Mouse (Mus musculus): ENCODE results near the gene Gpr31b. TPM values are rescaled to one million over a fixed set of nuclear protein-coding genes. Genes with fewer than 3 reads are reported as not detected.
"Not testable (repeated sequence)": the region's sequence is repeated elsewhere in the genome, so short reads cannot be mapped to it uniquely, and the experiment has no call there.

The Gpr31b gene
- polyA plus RNA-seq, 1 experiment, result 0.16 TPM

GRCm38 (mm10) chr17:13013316-13013715 is 38.8 kb downstream of the Gpr31b start:
- DNase-seq, result no peak
- Histone ChIP-seq H3K4me3 (ENCODE audit: control insufficient read depth, insufficient read depth, low read length) (no peak overlapping the region), H3K27me3 (ENCODE audit: control insufficient read depth, insufficient read depth, low read length) (no peaks in the 10 kb centered on the region), H3K4me1 (replicated peaks; ENCODE audit: control insufficient read depth, insufficient read depth, low read length) (peaks cover 4% of the 10 kb centered on the region), H3K36me3 (ENCODE audit: control insufficient read depth, insufficient read depth, low read length) (peaks cover 21% of the 10 kb centered on the region), H3K27ac (ENCODE audit: control insufficient read depth, insufficient read depth, low read length) (no peak overlapping the region)
- no peak for TF ChIP-seq CTCF (IDR thresholded peaks at IDR 0.05; ENCODE audit: borderline replicate concordance, control insufficient read depth, extremely low read depth, insufficient read depth, low read length, poor library complexity)
- no peak for TF ChIP-seq POLR2A (IDR thresholded peaks at IDR 0.05; ENCODE audit: control insufficient read depth, extremely low read depth, insufficient read depth, low read length, poor library complexity)
- WGBS, result 89% methylated on average over 3 of the region's 3 CpGs

- peak; percentile 39 for DNase-seq
- WGBS, result 17% methylated on average over 3 of the region's 3 CpGs
Measured at GRCm38 (mm10) chr17:13009887-13010286, 42.2 kb downstream of the Gpr31b start.

GRCm38 (mm10) chr17:13008528-13008927 is 43.6 kb downstream of the Gpr31b start:
- no peak for DNase-seq
- no peak overlapping the region for H3K27ac ChIP-seq (ENCODE audit: control insufficient read depth, insufficient read depth, low read length)
- H3K36me3 ChIP-seq (ENCODE audit: control insufficient read depth, insufficient read depth, low read length), result 0 out of 2 replicates have a peak, but pooled peaks cover 6% of the 10 kb centered on the region
- H3K4me3 ChIP-seq (ENCODE audit: control insufficient read depth, insufficient read depth, low read length), result peak overlapping the region; percentile 70
- TF ChIP-seq POLR2A (IDR thresholded peaks at IDR 0.05; ENCODE audit: control insufficient read depth, extremely low read depth, insufficient read depth, low read length, poor library complexity) (no peak), CTCF (IDR thresholded peaks at IDR 0.05; ENCODE audit: borderline replicate concordance, control insufficient read depth, extremely low read depth, insufficient read depth, low read length, poor library complexity) (no peak)
- WGBS, result 2% methylated on average over 10 of the region's 10 CpGs
- H3K27me3 ChIP-seq (ENCODE audit: control insufficient read depth, insufficient read depth, low read length), result no peaks in the 10 kb centered on the region
- H3K4me1 ChIP-seq (replicated peaks; ENCODE audit: control insufficient read depth, insufficient read depth, low read length), result peaks cover 7% of the 10 kb centered on the region

More at GRCm38 (mm10) chr17:13009887-13010286, 42.2 kb downstream of the Gpr31b start:
- no peak overlapping the region for H3K27ac ChIP-seq (ENCODE audit: control insufficient read depth, insufficient read depth, low read length)
- H3K4me1 ChIP-seq (replicated peaks; ENCODE audit: control insufficient read depth, insufficient read depth, low read length), result peaks cover 7% of the 10 kb centered on the region
- H3K27me3 ChIP-seq (ENCODE audit: control insufficient read depth, insufficient read depth, low read length), result no peaks in the 10 kb centered on the region
- TF ChIP-seq POLR2A (IDR thresholded peaks at IDR 0.05; ENCODE audit: control insufficient read depth, extremely low read depth, insufficient read depth, low read length, poor library complexity) (no peak), CTCF (IDR thresholded peaks at IDR 0.05; ENCODE audit: borderline replicate concordance, control insufficient read depth, extremely low read depth, insufficient read depth, low read length, poor library complexity) (no peak)
- H3K36me3 ChIP-seq (ENCODE audit: control insufficient read depth, insufficient read depth, low read length), result peaks cover 17% of the 10 kb centered on the region
- H3K4me3 ChIP-seq (ENCODE audit: control insufficient read depth, insufficient read depth, low read length), result no peak overlapping the region

- H3K4me3 ChIP-seq (ENCODE audit: control insufficient read depth, insufficient read depth, low read length), result peak overlapping the region; percentile 70
- TF ChIP-seq POLR2A (IDR thresholded peaks at IDR 0.05; ENCODE audit: control insufficient read depth, extremely low read depth, insufficient read depth, low read length, poor library complexity) (0 out of 2 replicates have a peak, but pooled peaks have one; percentile 28), CTCF (IDR thresholded peaks at IDR 0.05; ENCODE audit: borderline replicate concordance, control insufficient read depth, extremely low read depth, insufficient read depth, low read length, poor library complexity) (0 out of 2 replicates have a peak, but pooled peaks have one; percentile 21)
- H3K27me3 ChIP-seq (ENCODE audit: control insufficient read depth, insufficient read depth, low read length), result no peaks in the 10 kb centered on the region
- H3K36me3 ChIP-seq (ENCODE audit: control insufficient read depth, insufficient read depth, low read length), result 0 out of 2 replicates have a peak, but pooled peaks cover 3% of the 10 kb centered on the region
- H3K4me1 ChIP-seq (replicated peaks; ENCODE audit: control insufficient read depth, insufficient read depth, low read length), result peaks cover 7% of the 10 kb centered on the region
- H3K27ac ChIP-seq (ENCODE audit: control insufficient read depth, insufficient read depth, low read length), result no peak overlapping the region
- peak; percentile 98 for DNase-seq
- WGBS, result under 1% methylated on average over 76 of the region's 76 CpGs
Measured at GRCm38 (mm10) chr17:13007730-13008425, 44.2 kb downstream of the Gpr31b start.

- H3K4me3 ChIP-seq (ENCODE audit: control insufficient read depth, insufficient read depth, low read length), result no peak overlapping the region
- WGBS, result 86% methylated on average over 5 of the region's 5 CpGs
- H3K27ac ChIP-seq (ENCODE audit: control insufficient read depth, insufficient read depth, low read length), result no peak overlapping the region
- peaks cover 7% of the 10 kb centered on the region for H3K4me1 ChIP-seq (replicated peaks; ENCODE audit: control insufficient read depth, insufficient read depth, low read length)
- DNase-seq, result no peak
- H3K36me3 ChIP-seq (ENCODE audit: control insufficient read depth, insufficient read depth, low read length), result no peaks in the 10 kb centered on the region
- no peak for TF ChIP-seq CTCF (IDR thresholded peaks at IDR 0.05; ENCODE audit: borderline replicate concordance, control insufficient read depth, extremely low read depth, insufficient read depth, low read length, poor library complexity)
- no peak for TF ChIP-seq POLR2A (IDR thresholded peaks at IDR 0.05; ENCODE audit: control insufficient read depth, extremely low read depth, insufficient read depth, low read length, poor library complexity)
- no peaks in the 10 kb centered on the region for H3K27me3 ChIP-seq (ENCODE audit: control insufficient read depth, insufficient read depth, low read length)
Measured at GRCm38 (mm10) chr17:13006984-13007383, 45.1 kb downstream of the Gpr31b start.

GRCm38 (mm10) chr17:13006546-13006945 is 45.5 kb downstream of the Gpr31b start, which contains the start of gene Sod2:
Gene Sod2 (plus strand): TSS chr17:13006846.
- WGBS, result 95% methylated on average over 2 of the region's 2 CpGs
- H3K36me3 ChIP-seq (ENCODE audit: control insufficient read depth, insufficient read depth, low read length); H3K4me1 ChIP-seq (replicated peaks; ENCODE audit: control insufficient read depth, insufficient read depth, low read length); DNase-seq; H3K27me3 ChIP-seq (ENCODE audit: control insufficient read depth, insufficient read depth, low read length); H3K27ac ChIP-seq (ENCODE audit: control insufficient read depth, insufficient read depth, low read length): not testable (repeated sequence)
- peak within 1 kb of the TSS; percentile 70 for H3K4me3 ChIP-seq (ENCODE audit: control insufficient read depth, insufficient read depth, low read length)

- H3K27ac ChIP-seq (ENCODE audit: control insufficient read depth, insufficient read depth, low read length); H3K4me3 ChIP-seq (ENCODE audit: control insufficient read depth, insufficient read depth, low read length); DNase-seq; H3K36me3 ChIP-seq (ENCODE audit: control insufficient read depth, insufficient read depth, low read length); H3K27me3 ChIP-seq (ENCODE audit: control insufficient read depth, insufficient read depth, low read length); H3K4me1 ChIP-seq (replicated peaks; ENCODE audit: control insufficient read depth, insufficient read depth, low read length): not testable (repeated sequence)
- WGBS, result 96% methylated on average over 2 of the region's 2 CpGs
Measured at GRCm38 (mm10) chr17:13004436-13004835, 47.7 kb downstream of the Gpr31b start.

GRCm38 (mm10) chr17:13002243-13002642 is 49.9 kb downstream of the Gpr31b start:
- not testable (repeated sequence) for H3K27me3 ChIP-seq (ENCODE audit: control insufficient read depth, insufficient read depth, low read length); DNase-seq; H3K4me1 ChIP-seq (replicated peaks; ENCODE audit: control insufficient read depth, insufficient read depth, low read length); H3K36me3 ChIP-seq (ENCODE audit: control insufficient read depth, insufficient read depth, low read length); H3K4me3 ChIP-seq (ENCODE audit: control insufficient read depth, insufficient read depth, low read length); H3K27ac ChIP-seq (ENCODE audit: control insufficient read depth, insufficient read depth, low read length)
- 95% methylated on average over 5 of the region's 5 CpGs for WGBS
